Mouse (Mus musculus) heart, adult 11 months (tissue): Measurements from ENCODE around the gene Rasgrp4.
"Not testable (repeated sequence)": the region's sequence is repeated elsewhere in the genome, so short reads cannot be mapped to it uniquely, and the experiment has no call there.

Experiments
- DNase-seq: peaks from one replicate; pipeline ENCODE4 v3.0.0; 2022

Rasgrp4 gene

GRCm38 (mm10) chr7:29134693-29135386, at the start of gene Rasgrp4:
Gene Rasgrp4, plus strand, starts transcription at chr7:29134851.
- DNase-seq, result peak; percentile 96

DNA sequence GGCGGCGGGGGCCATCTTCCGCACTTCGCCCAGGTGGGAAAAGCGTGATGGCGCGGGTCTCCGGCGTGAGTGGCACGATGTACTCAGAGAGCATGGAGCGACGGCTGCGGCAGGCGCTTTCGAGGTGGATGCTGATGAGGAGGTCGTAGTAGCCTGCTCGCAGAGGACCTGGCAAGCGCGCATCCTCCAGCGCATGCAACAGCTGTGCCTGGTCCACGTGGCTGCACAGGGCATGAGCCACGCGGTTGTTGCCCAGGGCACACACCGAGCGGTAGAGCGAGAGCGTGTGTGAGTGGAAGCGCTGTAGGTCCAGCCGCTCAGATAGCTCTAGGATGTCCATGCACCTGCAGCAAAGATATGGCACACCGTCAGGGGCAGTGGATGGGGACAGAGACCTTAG, 48.7 kb upstream of the Rasgrp4 start:
- DNase-seq, result no peak

- DNase-seq, result no peak
These were observed 47.7 kb upstream of the Rasgrp4 start for GRCm38 (mm10) chr7:29086902-29087301.

- DNase-seq, result no peak
These were observed 45.8 kb upstream of the Rasgrp4 start for GRCm38 (mm10) chr7:29088817-29089216.

- no peak for DNase-seq
These were observed 37.5 kb upstream of the Rasgrp4 start for GRCm38 (mm10) chr7:29097131-29097530.

GRCm38 (mm10) chr7:29101286-29102017, 33.2 kb upstream of the Rasgrp4 start:
- no peak for DNase-seq

DNA sequence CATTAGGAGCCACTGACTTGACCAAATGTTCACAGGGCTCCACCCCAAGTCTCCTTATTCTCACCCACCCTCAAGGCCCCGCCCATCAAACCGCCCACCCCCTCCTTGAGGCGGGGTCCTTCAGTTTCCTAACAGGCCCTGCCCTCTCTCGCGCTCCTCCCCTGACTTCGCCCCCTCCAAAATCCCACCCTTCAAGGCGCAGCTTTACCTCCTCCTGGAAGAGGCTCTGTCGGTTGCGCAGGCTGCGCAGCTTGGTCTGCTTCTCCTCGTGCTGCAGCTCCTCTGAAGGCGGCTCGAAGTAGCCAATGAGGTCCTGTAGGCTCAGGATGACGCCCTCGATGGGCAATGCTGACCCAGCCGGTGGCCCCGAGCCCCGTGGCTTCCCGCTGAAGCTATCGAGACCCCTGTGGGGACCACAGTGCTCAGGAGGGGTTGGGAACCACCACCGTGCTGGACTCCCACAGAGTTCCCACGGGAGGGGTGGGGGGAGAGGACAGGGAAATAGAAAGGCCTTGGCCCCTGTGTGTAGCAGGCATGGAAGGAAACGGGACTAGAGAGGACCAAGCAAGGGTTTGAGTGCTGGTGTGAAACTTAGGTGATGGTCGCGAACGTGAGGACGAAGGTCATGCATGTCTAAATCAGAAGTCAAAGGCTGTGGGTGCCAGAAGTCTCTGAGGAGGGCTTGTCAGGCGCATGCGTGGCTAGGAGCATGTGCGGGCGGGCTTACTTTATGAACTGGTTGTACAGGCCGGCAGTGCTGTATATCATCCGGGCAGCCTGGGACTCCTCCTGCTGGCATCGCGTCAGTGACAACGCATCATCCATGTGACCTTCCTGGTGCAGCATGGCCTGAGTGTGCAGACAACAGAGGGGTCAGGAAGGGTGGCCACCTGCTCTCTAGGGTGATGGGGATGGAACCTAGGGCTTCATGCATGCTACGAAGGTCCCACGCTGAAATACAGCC, 25.4 kb upstream of the Rasgrp4 start:
- peak; percentile 96 for DNase-seq

- DNase-seq, result no peak
These were observed 16.4 kb upstream of the Rasgrp4 start for GRCm38 (mm10) chr7:29118142-29118851.

GRCm38 (mm10) chr7:29119526-29119925, 15.1 kb upstream of the Rasgrp4 start:
- no peak for DNase-seq

GRCm38 (mm10) chr7:29122821-29123220, 11.8 kb upstream of the Rasgrp4 start:
- DNase-seq, result no peak

GRCm38 (mm10) chr7:29123531-29124358, 10.9 kb upstream of the Rasgrp4 start:
- no peak for DNase-seq

DNA sequence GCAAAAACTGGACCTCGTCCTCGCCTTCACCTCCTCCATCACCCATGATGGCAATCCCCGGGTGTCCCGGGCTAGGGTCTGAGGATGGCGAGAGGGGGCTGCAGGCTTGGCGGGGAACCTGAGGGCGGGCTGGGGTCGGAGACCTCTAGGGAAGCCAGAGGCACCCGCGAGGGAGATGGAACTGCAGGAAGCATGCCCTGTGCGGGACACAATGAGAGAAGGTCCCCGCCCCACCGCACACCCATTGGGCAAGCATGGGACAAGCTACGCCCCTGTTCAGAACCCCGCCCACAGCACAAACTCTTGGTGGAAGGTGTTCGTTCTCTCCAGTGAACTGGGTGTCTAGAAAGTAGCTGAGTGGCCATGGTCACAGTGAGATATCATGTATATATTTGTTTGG, 9.7 kb upstream of the Rasgrp4 start, which contains the start of gene Ryr1:
Gene Ryr1, minus strand, starts transcription at position 210 of the 400 bp plus-strand sequence.
- DNase-seq, result peak; percentile 92

- peak; percentile 94 for DNase-seq
These were observed 8.3 kb upstream of the Rasgrp4 start for GRCm38 (mm10) chr7:29126173-29126915.

- DNase-seq, result no peak
These were observed 5.9 kb upstream of the Rasgrp4 start for GRCm38 (mm10) chr7:29128725-29129124.

- no peak for DNase-seq
These were observed 421 bp upstream of the Rasgrp4 start for GRCm38 (mm10) chr7:29134230-29134629.

GRCm38 (mm10) chr7:29137429-29137828, 2.8 kb downstream of the Rasgrp4 start:
- no peak for DNase-seq

DNA sequence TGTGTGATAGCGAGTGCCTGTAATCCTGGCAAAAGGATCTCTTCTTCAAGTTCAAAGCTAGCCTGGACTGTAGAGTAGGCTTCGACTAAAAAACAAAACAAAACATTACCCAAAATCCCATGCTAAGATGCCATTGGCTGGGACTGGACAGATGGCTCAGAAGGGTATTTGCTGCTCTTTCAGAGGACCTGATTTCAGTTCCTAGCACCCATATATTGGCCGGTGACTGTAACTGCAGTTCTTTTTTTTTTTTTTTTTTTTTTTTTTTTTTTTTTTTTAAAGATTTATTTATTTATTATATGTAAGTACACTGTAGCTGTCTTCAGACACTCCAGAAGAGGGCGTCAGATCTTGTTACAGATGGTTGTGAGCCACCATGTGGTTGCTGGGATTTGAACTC, 4.6 kb downstream of the Rasgrp4 start:
- not testable (repeated sequence) for DNase-seq

GRCm38 (mm10) chr7:29141416-29141815, 6.8 kb downstream of the Rasgrp4 start:
- no peak for DNase-seq

DNA sequence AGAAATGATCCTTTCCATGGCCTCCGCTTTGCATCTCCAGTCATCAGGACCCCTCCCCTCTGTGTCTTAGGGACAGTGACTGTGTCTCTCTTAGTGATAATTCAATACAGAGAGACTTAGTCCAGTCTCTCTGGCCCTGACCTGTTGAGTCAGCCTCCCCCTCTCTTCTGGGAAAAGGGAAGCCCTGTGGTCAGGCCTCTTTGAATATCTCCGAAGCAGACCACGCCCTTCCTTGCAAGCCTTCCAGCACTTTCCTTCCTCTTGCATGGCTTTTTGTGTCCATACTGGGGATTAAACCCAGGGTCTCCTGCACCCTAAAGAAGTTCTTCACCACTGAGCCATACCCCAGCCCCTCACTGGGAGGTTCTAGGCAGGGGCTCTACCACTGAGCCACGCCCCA, 9.4 kb downstream of the Rasgrp4 start:
- DNase-seq, result peak; percentile 93

- DNase-seq, result no peak
These were observed 12.1 kb downstream of the Rasgrp4 start for GRCm38 (mm10) chr7:29146625-29147367.
